Mouse (Mus musculus) olfactory bulb, adult 2 months (tissue): ENCODE data around the gene Hus1b.

Experiments
- CTCF ChIP-seq: fragments of 200-500 bp; IDR thresholded peaks from 2 replicates; pipeline ENCODE4 v1.5.1; 2012; ENCODE audit warnings: low read depth, mild to moderate bottlenecking, low read length, moderate library complexity; ENCODE audit not compliant: insufficient read depth
- POLR2A ChIP-seq: fragments of 200-500 bp; IDR thresholded peaks from 2 replicates; pipeline ENCODE4 v1.6.1; 2012; ENCODE audit warnings: mild to moderate bottlenecking, low read depth, low read length, moderate library complexity; ENCODE audit not compliant: insufficient read depth

GRCm38 (mm10) chr13:30913757-30914156, 33.8 kb downstream of the Hus1b start:
- TF ChIP-seq POLR2A (no peak), CTCF (no peak)
